Mouse (Mus musculus) olfactory bulb, adult 2 months (tissue): Measurements from ENCODE around the gene Crispld2.

ENCODE experiments used
- CTCF ChIP-seq: fragments of 200-500 bp; IDR thresholded peaks from 2 replicates; pipeline ENCODE4 v1.5.1; 2012; ENCODE audit warnings: low read depth, mild to moderate bottlenecking, low read length, moderate library complexity; ENCODE audit not compliant: insufficient read depth
- POLR2A ChIP-seq: fragments of 200-500 bp; IDR thresholded peaks from 2 replicates; pipeline ENCODE4 v1.6.1; 2012; ENCODE audit warnings: mild to moderate bottlenecking, low read depth, low read length, moderate library complexity; ENCODE audit not compliant: insufficient read depth

DNA sequence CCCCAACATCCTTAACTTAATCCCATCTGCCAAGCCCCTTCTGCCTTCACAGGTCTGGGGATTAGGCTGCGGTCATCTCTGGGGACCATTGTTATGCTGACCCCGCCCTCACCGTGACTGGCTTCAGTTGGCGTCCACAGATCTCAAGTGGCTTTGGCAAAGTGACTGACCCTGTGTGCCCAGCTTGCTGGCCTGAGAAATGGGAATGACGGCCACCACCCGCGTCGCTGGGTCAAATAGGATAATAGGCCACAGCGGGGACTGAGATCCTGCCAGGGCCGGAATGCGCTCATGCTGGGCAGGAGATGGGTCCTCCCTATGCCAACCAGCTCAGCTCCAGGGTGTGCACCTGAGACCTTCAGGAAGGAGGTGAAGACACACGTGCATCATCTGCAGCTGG, 46.5 kb downstream of the Crispld2 start:
- TF ChIP-seq CTCF (no peak), POLR2A (no peak)
